Mouse (Mus musculus): ENCODE data around the gene Nupr1.

DNA sequence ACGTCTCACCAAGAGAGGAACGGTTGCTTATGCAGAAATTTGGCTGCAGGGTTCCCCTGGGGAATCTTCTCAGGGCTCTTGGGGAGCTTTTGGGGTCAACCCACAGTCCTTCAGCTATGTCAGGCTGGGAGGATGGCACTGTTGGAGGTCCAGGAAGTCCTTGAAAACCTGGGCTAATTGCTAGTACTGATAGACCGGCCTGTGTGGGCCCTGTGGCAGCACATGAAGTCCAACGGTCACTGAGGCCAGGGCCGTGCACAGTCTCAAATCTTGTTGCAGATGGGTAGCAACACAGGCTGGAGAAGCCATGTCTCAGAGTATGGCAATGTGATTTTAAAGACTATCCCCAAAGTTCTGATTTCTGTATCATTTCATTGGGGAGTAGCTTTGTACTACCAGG is 22.9 kb downstream of the Nupr1 start:
- TF ChIP-seq EP300 (IDR thresholded peaks at IDR 0.05; ENCODE audit: low read depth): no peak
- no peak for TF ChIP-seq CTCF (IDR thresholded peaks at IDR 0.05; ENCODE audit: low read depth)

Data from liver, embryonic 14.5 days (tissue).